Mouse (Mus musculus): ENCODE results near the gene T.

DNA sequence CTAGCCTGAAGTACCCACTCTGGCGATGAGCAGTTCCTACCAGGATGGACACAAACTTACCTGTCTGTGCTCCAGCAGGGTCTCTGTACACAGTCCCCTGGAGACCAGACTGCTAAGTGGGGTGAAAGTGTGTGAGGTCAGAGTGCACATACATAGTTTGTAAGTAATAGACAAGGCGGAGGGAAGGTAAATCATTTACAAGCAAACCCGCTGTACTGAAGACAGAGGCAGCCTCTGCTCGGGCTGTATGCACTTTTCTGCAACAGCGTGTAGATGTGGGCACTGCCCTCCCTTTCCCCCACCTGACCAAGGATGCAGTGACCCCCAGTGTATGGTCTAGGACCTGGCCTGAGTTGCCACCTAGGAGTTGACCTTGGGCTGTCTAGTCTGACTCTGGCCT, 20.6 kb upstream of the T start:
- TF ChIP-seq CTCF (IDR thresholded peaks at IDR 0.05; ENCODE audit: low read depth, low read length): no peak
- TF ChIP-seq GATA1 (IDR thresholded peaks at IDR 0.05; ENCODE audit: borderline replicate concordance, low read length): no peak
- TF ChIP-seq TAL1 (conservative IDR thresholded peaks at IDR 0.05; ENCODE audit: low read depth, low read length): no peak
- no peak for TF ChIP-seq GATA2 (IDR thresholded peaks at IDR 0.05; ENCODE audit: borderline replicate concordance, low read depth, low read length)
